Mouse (Mus musculus) G1E (cell line): ENCODE data around the gene Rab13. TPM values are rescaled to one million over a fixed set of nuclear protein-coding genes. Genes with fewer than 3 reads are reported as not detected.
"Not testable (repeated sequence)": the region's sequence is repeated elsewhere in the genome, so short reads cannot be mapped to it uniquely, and the experiment has no call there.

Source experiments
- ATAC-seq: 2 replicates; pipeline ENCODE4 v1.8.0; 2016; ENCODE audit warnings: mild to moderate bottlenecking; ENCODE audit not compliant: insufficient number of reproducible peaks, poor library complexity, low FRiP score, severe bottlenecking; ENCODE audit errors: extremely low read depth
- DNase-seq: peaks from one replicate; pipeline ENCODE4 v3.0.0; 2012; ENCODE audit warnings: low spot score
- H3K27me3 ChIP-seq: 2 replicates; pipeline ENCODE4 v1.6.1; 2012; ENCODE audit warnings: mild to moderate bottlenecking, low read length, inconsistent platforms; ENCODE audit not compliant: insufficient read depth
- H3K36me3 ChIP-seq: replicated peaks from 2 replicates; pipeline ENCODE3; 2012; ENCODE audit warnings: mild to moderate bottlenecking, inconsistent platforms
- H3K4me1 ChIP-seq: 2 replicates; pipeline ENCODE4 v1.6.1; 2012; ENCODE audit warnings: low read depth, low read length, inconsistent platforms, mixed read lengths; ENCODE audit not compliant: insufficient read depth
- H3K4me3 ChIP-seq: 2 replicates; pipeline ENCODE4 v1.5.1; 2012; ENCODE audit warnings: low read depth, mild to moderate bottlenecking, inconsistent platforms, low read length, moderate library complexity, mixed read lengths
- H3K9me3 ChIP-seq: replicated peaks from 2 replicates; pipeline ENCODE4 v1.6.1; 2012; ENCODE audit warnings: inconsistent platforms
- CTCF ChIP-seq: IDR thresholded peaks from 2 replicates; pipeline ENCODE4 v1.5.1; 2012; ENCODE audit warnings: low read depth, low read length, inconsistent platforms, mixed read lengths
- GATA1 ChIP-seq: IDR thresholded peaks from 2 replicates; pipeline ENCODE4 v1.6.1; 2012; ENCODE audit warnings: borderline replicate concordance, low read length, inconsistent platforms, mixed read lengths
- GATA2 ChIP-seq: IDR thresholded peaks from 2 replicates; pipeline ENCODE4 v1.6.1; 2012; ENCODE audit warnings: low read depth, low read length, inconsistent platforms, borderline replicate concordance
- POLR2AphosphoS5 ChIP-seq: IDR thresholded peaks from 2 replicates; pipeline ENCODE4 v1.6.1; 2012; ENCODE audit warnings: low read depth, low read length, inconsistent platforms; ENCODE audit not compliant: insufficient replicate concordance
- TAL1 ChIP-seq: conservative IDR thresholded peaks from 2 replicates; pipeline ENCODE4 v1.6.1; 2012; ENCODE audit warnings: low read depth, low read length, inconsistent platforms, mixed read lengths
- polyA plus RNA-seq: library from polyadenylated mRNA; stranded (reverse); fragments of >175 nt; gene quantifications from 2 replicates; pipeline ENCODE4 v1.2.3, GENCODE M21; 2012
- total RNA-seq, 2 experiments: library from RNA; stranded (forward) in 1 of 2; stranded (reverse) in 1 of 2; fragments of 200-1000 nt in 1 of 2; fragments of >200 nt in 1 of 2; fragmentation: Nextera tagmentation in 1 of 2; gene quantifications; 2 replicates each; pipeline ENCODE4 v1.2.3; 2014 to 2017

The Rab13 gene
- total and polyA plus RNA-seq, 3 experiments, result 2.4 to 6.1 TPM; not detected in 1

GRCm38 (mm10) chr3:90242984-90243775 lies 29.7 kb downstream of the Rab13 start, which contains the start of gene Creb3l4:
TSS of gene Creb3l4 (minus strand) at chr3:90243512.
- DNase-seq (no peak), ATAC-seq (no peak)
- Histone ChIP-seq H3K9me3 (no peaks in the 10 kb centered on the region), H3K4me1 (peaks cover 37% of the 10 kb centered on the region), H3K4me3 (no peak within 1 kb of the TSS), H3K36me3 (no peaks in the 10 kb centered on the region), H3K27me3 (peaks cover 22% of the 10 kb centered on the region)
- TF ChIP-seq POLR2AphosphoS5, result no peak
- no peak for TF ChIP-seq TAL1
- no peak for TF ChIP-seq GATA2
- TF ChIP-seq CTCF, result no peak
- no peak for TF ChIP-seq GATA1

- TF ChIP-seq TAL1, result no peak
- no peak for TF ChIP-seq CTCF
- no peak for TF ChIP-seq GATA2
- no peak for TF ChIP-seq POLR2AphosphoS5
- no peak for TF ChIP-seq GATA1
- Histone ChIP-seq H3K4me1 (peaks cover 50% of the 10 kb centered on the region), H3K36me3 (peaks cover 13% of the 10 kb centered on the region), H3K9me3 (no peaks in the 10 kb centered on the region), H3K27me3 (peaks cover 19% of the 10 kb centered on the region), H3K4me3 (no peak overlapping the region)
- ATAC-seq (no peak), DNase-seq (no peak)
Observed at GRCm38 (mm10) chr3:90245406-90245805, 31.9 kb downstream of the Rab13 start.

- DNase-seq (no peak), ATAC-seq (no peak)
- Histone ChIP-seq H3K27me3 (peaks cover 4% of the 10 kb centered on the region; the same call in 1 of the 2 replicates), H3K4me1 (peaks cover 45% of the 10 kb centered on the region), H3K36me3 (peaks cover 30% of the 10 kb centered on the region), H3K9me3 (no peaks in the 10 kb centered on the region), H3K4me3 (peak overlapping the region; percentile 75)
- TF ChIP-seq GATA2 (no peak), TAL1 (no peak), POLR2AphosphoS5 (no peak), CTCF (no peak), GATA1 (no peak)
Observed at GRCm38 (mm10) chr3:90247630-90247959, 34.1 kb downstream of the Rab13 start.

DNA sequence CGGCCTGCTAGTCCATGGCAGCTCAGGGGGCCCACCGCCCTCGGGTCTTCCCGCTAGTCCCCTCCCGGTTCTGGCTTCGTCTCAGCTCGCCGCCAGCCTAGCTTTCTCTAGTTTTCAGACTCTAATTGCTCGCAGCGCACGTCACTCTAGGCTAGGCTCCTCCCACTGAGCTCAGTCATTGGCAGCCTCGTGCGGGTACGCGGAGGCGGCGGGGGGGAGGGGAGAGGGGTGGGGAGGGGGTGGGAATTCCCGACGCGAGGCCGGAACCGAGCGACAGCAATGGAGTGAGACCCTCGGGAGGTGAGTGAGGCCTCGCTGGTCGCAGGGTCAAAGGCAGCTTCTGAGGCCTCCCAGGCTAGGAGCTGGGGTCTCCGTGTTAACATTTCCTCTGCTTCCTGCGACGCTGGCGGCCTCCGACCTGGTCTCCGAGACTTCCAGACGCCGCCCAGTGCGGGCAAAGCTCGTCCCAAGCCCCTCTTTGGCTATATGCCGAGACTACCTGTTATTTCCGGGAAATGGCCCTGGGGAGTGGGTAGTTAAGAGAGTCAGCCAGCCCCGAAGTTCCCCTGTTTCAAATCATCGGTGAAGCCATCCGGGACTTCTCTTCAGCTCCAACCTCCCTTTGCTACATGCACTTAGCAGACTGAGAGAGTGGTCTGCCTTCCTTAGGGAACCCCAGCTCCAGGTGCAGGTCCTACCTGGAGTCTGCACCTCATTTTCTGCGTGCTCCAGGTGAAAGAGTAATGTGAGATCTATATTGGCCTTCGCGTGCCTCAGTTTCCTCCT lies 34.7 kb downstream of the Rab13 start, which contains the start of gene Slc39a1:
TSS of gene Slc39a1 (plus strand) at position 213 of the 786 bp plus-strand sequence.
- peak within 1 kb of the TSS; percentile 75 for H3K4me3 ChIP-seq
- no peaks in the 10 kb centered on the region for H3K27me3 ChIP-seq
- H3K9me3 ChIP-seq, result no peaks in the 10 kb centered on the region
- peak; percentile 94 for DNase-seq
- peaks cover 45% of the 10 kb centered on the region for H3K4me1 ChIP-seq
- ATAC-seq, result peak; percentile 94
- TF ChIP-seq GATA1 (no peak), CTCF (no peak), POLR2AphosphoS5 (no peak), GATA2 (no peak)
- H3K36me3 ChIP-seq, result peaks cover 30% of the 10 kb centered on the region

GRCm38 (mm10) chr3:90248746-90249100 lies 35.2 kb downstream of the Rab13 start:
- TF ChIP-seq GATA2 (no peak), POLR2AphosphoS5 (no peak), TAL1 (no peak), CTCF (no peak), GATA1 (no peak)
- Histone ChIP-seq H3K4me3 (peak overlapping the region; percentile 75), H3K27me3 (no peaks in the 10 kb centered on the region), H3K9me3 (no peaks in the 10 kb centered on the region), H3K4me1 (peaks cover 48% of the 10 kb centered on the region), H3K36me3 (peaks cover 30% of the 10 kb centered on the region)
- 0 out of 2 replicates have a peak, but pooled peaks have one; percentile 9 for ATAC-seq
- peak; percentile 37 for DNase-seq

- H3K27me3 ChIP-seq, result no peaks in the 10 kb centered on the region
- TF ChIP-seq GATA2, result no peak
- TF ChIP-seq GATA1, result no peak
- H3K4me3 ChIP-seq, result no peak overlapping the region
- H3K4me1 ChIP-seq, result peaks cover 48% of the 10 kb centered on the region
- ATAC-seq (no peak), DNase-seq (no peak)
- no peaks in the 10 kb centered on the region for H3K9me3 ChIP-seq
- peaks cover 30% of the 10 kb centered on the region for H3K36me3 ChIP-seq
Observed at GRCm38 (mm10) chr3:90250791-90251190, 37.3 kb downstream of the Rab13 start.

DNA sequence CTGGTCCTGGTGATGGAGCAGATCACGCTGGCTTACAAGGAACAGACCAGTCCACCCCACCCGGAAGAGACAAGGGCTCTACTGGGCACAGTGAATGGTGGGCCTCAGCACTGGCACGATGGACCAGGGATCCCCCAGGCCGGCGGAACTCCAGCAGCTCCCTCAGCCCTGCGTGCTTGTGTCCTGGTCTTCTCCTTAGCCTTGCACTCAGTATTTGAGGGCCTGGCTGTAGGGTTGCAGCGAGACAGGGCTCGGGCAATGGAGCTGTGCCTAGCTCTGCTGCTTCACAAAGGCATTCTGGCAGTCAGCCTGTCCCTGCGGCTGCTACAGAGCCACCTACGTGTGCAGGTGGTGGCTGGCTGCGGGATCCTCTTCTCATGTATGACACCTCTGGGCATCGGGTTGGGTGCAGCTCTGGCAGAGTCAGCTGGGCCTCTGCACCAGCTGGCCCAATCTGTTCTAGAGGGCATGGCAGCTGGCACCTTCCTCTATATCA lies 38.3 kb downstream of the Rab13 start:
- H3K27me3 ChIP-seq, H3K9me3 ChIP-seq, H3K4me3 ChIP-seq, ATAC-seq, DNase-seq: not testable (repeated sequence)
- peaks cover 40% of the 10 kb centered on the region for H3K36me3 ChIP-seq
- H3K4me1 ChIP-seq, result peaks cover 46% of the 10 kb centered on the region

GRCm38 (mm10) chr3:90252659-90253058 lies 39.2 kb downstream of the Rab13 start:
- not testable (repeated sequence) for H3K27me3 ChIP-seq, ATAC-seq, DNase-seq, H3K9me3 ChIP-seq, H3K4me3 ChIP-seq
- H3K36me3 ChIP-seq, result peaks cover 49% of the 10 kb centered on the region
- peaks cover 42% of the 10 kb centered on the region for H3K4me1 ChIP-seq

DNA sequence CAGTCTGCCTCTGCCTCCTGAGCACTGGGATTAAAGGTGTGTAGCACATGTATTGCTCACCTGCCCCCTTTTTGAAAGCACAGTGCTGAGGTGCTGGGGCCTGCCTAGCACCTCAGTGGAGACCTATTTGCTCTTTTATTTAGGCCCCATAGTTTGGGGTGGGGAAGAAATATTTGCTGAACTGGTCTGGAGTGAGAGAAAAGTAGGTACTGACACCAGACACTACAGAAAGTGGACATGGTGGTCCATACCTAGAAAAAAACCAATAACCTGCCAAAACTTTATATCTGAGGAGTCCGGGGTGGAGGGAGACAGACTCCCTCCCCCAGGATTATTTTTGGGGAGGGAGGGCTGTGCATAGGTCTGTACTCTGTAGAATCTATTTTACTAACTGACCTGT lies 39.7 kb downstream of the Rab13 start:
- peaks cover 39% of the 10 kb centered on the region for H3K4me1 ChIP-seq
- DNase-seq, H3K4me3 ChIP-seq, ATAC-seq, H3K27me3 ChIP-seq, H3K9me3 ChIP-seq: not testable (repeated sequence)
- H3K36me3 ChIP-seq, result peaks cover 54% of the 10 kb centered on the region
